Mouse (Mus musculus) embryonic facial prominence, embryonic 12.5 days (tissue): Measurements from ENCODE around the gene Sema4f. TPM values are rescaled to one million over a fixed set of nuclear protein-coding genes. Genes with fewer than 3 reads are reported as not detected.

Experiments used
- ATAC-seq: fragments of 200-750 bp; cut with Nextera tagmentation; 2 replicates; pipeline ENCODE4 v1.8.0; 2017; ENCODE audit not compliant: insufficient number of reproducible peaks, insufficient read depth, low FRiP score, low TSS enrichment
- H3K27ac ChIP-seq: fragments of 300-500 bp; sonication (generic); 2 replicates; pipeline ENCODE4 v1.5.1; 2016; ENCODE audit warnings: mild to moderate bottlenecking
- H3K27me3 ChIP-seq: fragments of 300-500 bp; sonication (generic); 2 replicates; pipeline ENCODE4 v1.6.1; 2016; ENCODE audit warnings: mild to moderate bottlenecking, moderate library complexity
- H3K36me3 ChIP-seq: fragments of 300-500 bp; sonication (generic); 2 replicates; pipeline ENCODE4 v1.6.1; 2016; ENCODE audit warnings: mild to moderate bottlenecking
- H3K4me1 ChIP-seq: fragments of 300-500 bp; sonication (generic); 2 replicates; pipeline ENCODE4 v1.6.1; 2016
- H3K4me2 ChIP-seq: fragments of 300-500 bp; sonication (generic); replicated peaks from 2 replicates; pipeline ENCODE4 v1.6.1; 2016; ENCODE audit warnings: mild to moderate bottlenecking, moderate library complexity
- H3K4me3 ChIP-seq: fragments of 300-500 bp; sonication (generic); 2 replicates; pipeline ENCODE4 v1.5.1; 2016; ENCODE audit warnings: mild to moderate bottlenecking
- H3K9ac ChIP-seq: fragments of 300-500 bp; sonication (generic); 2 replicates; pipeline ENCODE4 v1.6.1; 2016; ENCODE audit warnings: mild to moderate bottlenecking, moderate library complexity
- H3K9me3 ChIP-seq: fragments of 300-500 bp; sonication (generic); 2 replicates; pipeline ENCODE4 v1.6.1; 2016; ENCODE audit warnings: mild to moderate bottlenecking, moderate library complexity
- WGBS: fragments of 180-500 bp; shearing (Covaris S2); methylation state at CpG from one replicate; pipeline ENCODE4 v1.1.7; 2016; 5-methylcytosine and 5-hydroxymethylcytosine counted together
- polyA plus RNA-seq: library from polyadenylated mRNA; unstranded; fragments of >200 nt; fragmentation: Nextera tagmentation; extraction: Ambion mirVana; gene quantifications from 2 replicates; pipeline ENCODE4 v1.2.1, GENCODE M21; 2016

The Sema4f gene
- polyA plus RNA-seq, 1 experiment from 2014 or later = 7.7 TPM

DNA sequence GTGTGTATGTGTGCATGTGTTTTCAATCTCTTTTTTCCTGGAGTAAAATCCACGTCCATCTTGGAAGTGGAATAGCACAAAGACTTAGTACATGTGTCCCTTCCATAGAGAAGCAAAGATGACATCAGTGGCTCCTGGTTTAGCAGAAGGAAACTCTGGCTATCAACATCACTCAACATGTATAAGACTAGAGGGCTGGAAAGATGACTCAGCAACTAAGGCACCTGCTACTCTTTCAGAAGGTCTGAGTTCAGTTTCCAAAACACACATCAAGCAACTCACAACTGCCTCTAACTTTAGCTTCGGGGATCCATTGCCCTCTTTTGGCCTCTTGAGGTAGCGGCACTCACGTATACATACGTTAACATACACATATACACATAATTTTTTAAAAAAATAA lies 28.3 kb downstream of the Sema4f start:
- H3K4me2 ChIP-seq = no peak overlapping the region
- H3K9ac ChIP-seq = no peak overlapping the region
- no peak overlapping the region for H3K27ac ChIP-seq
- no peaks in the 10 kb centered on the region; the same call in 1 of the 2 replicates for H3K27me3 ChIP-seq
- 83% methylated on average over 5 of the region's 5 CpGs for WGBS
- no peaks in the 10 kb centered on the region for H3K9me3 ChIP-seq
- ATAC-seq = no peak
- no peaks in the 10 kb centered on the region for H3K4me1 ChIP-seq
- no peak overlapping the region for H3K4me3 ChIP-seq
- H3K36me3 ChIP-seq = no peaks in the 10 kb centered on the region

- Histone ChIP-seq H3K4me2 (no peak overlapping the region), H3K9ac (no peak overlapping the region), H3K4me1 (no peaks in the 10 kb centered on the region), H3K36me3 (no peaks in the 10 kb centered on the region), H3K27ac (no peak overlapping the region), H3K9me3 (no peaks in the 10 kb centered on the region), H3K4me3 (no peak overlapping the region), H3K27me3 (no peaks in the 10 kb centered on the region; the same call in 1 of the 2 replicates)
- ATAC-seq = no peak
- 63% methylated on average over 14 of the region's 14 CpGs for WGBS
Observed at GRCm38 (mm10) chr6:82909136-82909855, 30.3 kb downstream of the Sema4f start.

GRCm38 (mm10) chr6:82908034-82908433 lies 31.5 kb downstream of the Sema4f start:
- Histone ChIP-seq H3K9ac (no peak overlapping the region), H3K9me3 (no peaks in the 10 kb centered on the region), H3K36me3 (no peaks in the 10 kb centered on the region), H3K4me3 (no peak overlapping the region), H3K27ac (no peak overlapping the region), H3K27me3 (no peaks in the 10 kb centered on the region), H3K4me1 (no peaks in the 10 kb centered on the region), H3K4me2 (no peak overlapping the region)
- no peak for ATAC-seq
- 84% methylated on average over 8 of the region's 8 CpGs for WGBS

DNA sequence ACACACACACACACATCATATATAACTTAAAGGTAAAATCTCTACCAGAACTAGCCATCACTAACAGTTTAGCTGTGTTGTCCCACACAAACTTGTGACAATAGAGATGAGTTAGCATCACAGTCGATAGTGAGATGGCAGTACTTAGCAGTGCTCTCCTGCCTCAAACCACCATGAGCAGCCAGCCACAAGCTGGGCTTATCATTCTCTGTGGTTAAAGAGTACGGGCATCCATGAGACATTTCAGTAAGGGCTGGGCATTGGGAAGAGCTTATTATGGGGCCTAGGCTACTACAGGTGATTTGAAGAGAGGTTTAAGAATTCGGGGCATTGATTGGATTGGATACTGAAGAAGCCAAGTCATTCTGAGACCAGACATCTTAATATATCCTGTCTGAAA lies 32.6 kb downstream of the Sema4f start:
- Histone ChIP-seq H3K4me3 (no peak overlapping the region), H3K9me3 (no peaks in the 10 kb centered on the region), H3K9ac (no peak overlapping the region), H3K27ac (no peak overlapping the region), H3K4me2 (no peak overlapping the region), H3K27me3 (no peaks in the 10 kb centered on the region), H3K4me1 (no peaks in the 10 kb centered on the region), H3K36me3 (no peaks in the 10 kb centered on the region)
- ATAC-seq = no peak
- 83% methylated on average over 3 of the region's 3 CpGs for whole genome bisulfite sequencing

DNA sequence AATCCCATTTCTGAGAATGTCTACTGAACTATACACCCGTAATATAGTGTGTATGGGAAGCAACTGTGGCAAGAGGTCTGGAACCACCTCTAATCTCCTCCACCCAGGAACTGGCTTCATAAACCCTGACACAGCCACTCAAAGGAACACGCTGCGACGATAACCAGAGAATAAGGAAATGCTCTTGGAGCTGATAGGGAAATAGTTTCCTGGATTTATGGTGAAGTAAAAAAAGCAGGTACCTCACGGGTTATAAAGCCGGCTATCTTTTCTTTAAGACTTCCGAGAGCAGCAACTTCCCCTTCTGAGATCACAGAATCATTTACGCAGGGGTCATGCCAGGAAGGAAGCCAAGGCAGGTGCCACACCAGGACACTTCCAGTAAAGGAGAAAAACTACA lies 37.0 kb downstream of the Sema4f start:
- Histone ChIP-seq H3K9ac (no peak overlapping the region), H3K4me1 (0 out of 2 replicates have a peak, but pooled peaks cover 6% of the 10 kb centered on the region), H3K4me3 (no peak overlapping the region), H3K27me3 (no peaks in the 10 kb centered on the region), H3K36me3 (no peaks in the 10 kb centered on the region), H3K27ac (no peak overlapping the region), H3K4me2 (no peak overlapping the region), H3K9me3 (no peaks in the 10 kb centered on the region)
- 84% methylated on average over 8 of the region's 8 CpGs for WGBS
- no peak for ATAC-seq

- Histone ChIP-seq H3K27me3 (no peaks in the 10 kb centered on the region), H3K27ac (no peak overlapping the region), H3K4me1 (0 out of 2 replicates have a peak, but pooled peaks cover 6% of the 10 kb centered on the region), H3K36me3 (no peaks in the 10 kb centered on the region), H3K9ac (no peak overlapping the region), H3K4me3 (no peak overlapping the region), H3K4me2 (no peak overlapping the region), H3K9me3 (no peaks in the 10 kb centered on the region)
- ATAC-seq = no peak
- 37% methylated on average over 4 of the region's 4 CpGs for WGBS
Observed at GRCm38 (mm10) chr6:82898745-82899144, 40.8 kb downstream of the Sema4f start.

- Histone ChIP-seq H3K27me3 (no peaks in the 10 kb centered on the region), H3K4me1 (0 out of 2 replicates have a peak, but pooled peaks cover 6% of the 10 kb centered on the region), H3K36me3 (no peaks in the 10 kb centered on the region), H3K4me3 (no peak overlapping the region), H3K9ac (no peak overlapping the region), H3K4me2 (no peak overlapping the region), H3K9me3 (no peaks in the 10 kb centered on the region), H3K27ac (no peak overlapping the region)
- no peak for ATAC-seq
- 83% methylated on average over 4 of the region's 4 CpGs for WGBS
Observed at GRCm38 (mm10) chr6:82898227-82898626, 41.3 kb downstream of the Sema4f start.

GRCm38 (mm10) chr6:82897311-82897710 lies 42.3 kb downstream of the Sema4f start:
- Histone ChIP-seq H3K27ac (no peak overlapping the region), H3K4me2 (no peak overlapping the region), H3K9ac (no peak overlapping the region), H3K9me3 (no peaks in the 10 kb centered on the region), H3K36me3 (no peaks in the 10 kb centered on the region), H3K4me3 (no peak overlapping the region), H3K27me3 (no peaks in the 10 kb centered on the region), H3K4me1 (0 out of 2 replicates have a peak, but pooled peaks cover 6% of the 10 kb centered on the region)
- WGBS = 40% methylated on average over 3 of the region's 3 CpGs
- no peak for ATAC-seq

DNA sequence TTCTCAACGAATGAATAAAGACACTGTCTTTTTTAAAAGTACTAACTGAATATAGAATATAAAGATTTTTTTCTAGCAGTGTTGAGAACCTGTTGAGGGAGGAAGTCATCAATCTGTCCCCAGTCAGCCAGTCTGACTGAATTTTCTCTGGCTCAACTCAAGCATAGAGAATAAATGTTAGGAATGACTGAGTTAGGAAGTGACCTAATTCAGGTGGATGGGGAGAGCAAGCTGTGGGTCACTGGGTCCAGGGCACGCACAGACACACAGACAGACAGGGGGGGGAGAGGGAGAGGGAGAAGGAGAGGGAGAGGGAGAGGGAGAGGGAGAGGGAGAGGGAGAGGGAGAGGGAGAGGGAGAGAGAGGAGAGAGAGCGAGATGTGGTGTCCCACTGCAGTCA lies 46.2 kb downstream of the Sema4f start:
- Histone ChIP-seq H3K9ac (no peak overlapping the region), H3K4me3 (no peak overlapping the region), H3K9me3 (no peaks in the 10 kb centered on the region), H3K27me3 (no peaks in the 10 kb centered on the region), H3K4me2 (no peak overlapping the region), H3K27ac (no peak overlapping the region), H3K36me3 (no peaks in the 10 kb centered on the region), H3K4me1 (peaks cover 4% of the 10 kb centered on the region; the same call in 1 of the 2 replicates)
- ATAC-seq = no peak
- WGBS = 58% methylated on average over 3 of the region's 3 CpGs

- WGBS = 82% methylated on average over 2 of the region's 2 CpGs
Observed at GRCm38 (mm10) chr6:82892540-82892939, 47.0 kb downstream of the Sema4f start.

DNA sequence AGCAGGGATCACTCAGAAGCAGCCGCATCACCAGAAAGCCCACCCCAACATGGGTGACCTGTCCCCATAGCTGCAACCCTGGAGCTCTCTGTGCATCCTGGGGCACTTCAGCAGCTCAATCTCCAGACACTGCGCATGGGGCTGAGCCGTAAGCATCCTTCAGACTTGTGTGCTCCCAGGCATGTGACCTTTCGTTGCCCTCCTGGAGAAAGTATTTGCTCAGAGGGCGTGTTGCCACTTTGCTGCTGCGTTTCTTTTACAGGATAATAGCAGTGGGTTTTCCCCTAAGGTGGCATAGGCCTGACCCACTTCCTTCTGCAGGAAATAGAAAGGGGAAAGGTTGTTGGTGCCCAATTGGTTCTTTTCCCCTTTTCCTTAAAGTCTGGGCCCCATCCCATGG lies 48.1 kb downstream of the Sema4f start:
- Histone ChIP-seq H3K9ac (no peak overlapping the region), H3K4me3 (no peak overlapping the region), H3K27me3 (no peaks in the 10 kb centered on the region), H3K4me1 (peaks cover 4% of the 10 kb centered on the region; the same call in 1 of the 2 replicates), H3K9me3 (no peaks in the 10 kb centered on the region), H3K4me2 (no peak overlapping the region), H3K27ac (no peak overlapping the region), H3K36me3 (no peaks in the 10 kb centered on the region)
- ATAC-seq = no peak
- 35% methylated on average over 6 of the region's 6 CpGs for WGBS

More at GRCm38 (mm10) chr6:82892540-82892939, 47.0 kb downstream of the Sema4f start:
- H3K4me3 ChIP-seq = no peak overlapping the region
- no peak overlapping the region for H3K9ac ChIP-seq
- no peaks in the 10 kb centered on the region for H3K36me3 ChIP-seq
- no peaks in the 10 kb centered on the region for H3K27me3 ChIP-seq
- no peaks in the 10 kb centered on the region for H3K9me3 ChIP-seq
- no peak for ATAC-seq
- no peak overlapping the region for H3K4me2 ChIP-seq
- peaks cover 4% of the 10 kb centered on the region; the same call in 1 of the 2 replicates for H3K4me1 ChIP-seq
- H3K27ac ChIP-seq = no peak overlapping the region

DNA sequence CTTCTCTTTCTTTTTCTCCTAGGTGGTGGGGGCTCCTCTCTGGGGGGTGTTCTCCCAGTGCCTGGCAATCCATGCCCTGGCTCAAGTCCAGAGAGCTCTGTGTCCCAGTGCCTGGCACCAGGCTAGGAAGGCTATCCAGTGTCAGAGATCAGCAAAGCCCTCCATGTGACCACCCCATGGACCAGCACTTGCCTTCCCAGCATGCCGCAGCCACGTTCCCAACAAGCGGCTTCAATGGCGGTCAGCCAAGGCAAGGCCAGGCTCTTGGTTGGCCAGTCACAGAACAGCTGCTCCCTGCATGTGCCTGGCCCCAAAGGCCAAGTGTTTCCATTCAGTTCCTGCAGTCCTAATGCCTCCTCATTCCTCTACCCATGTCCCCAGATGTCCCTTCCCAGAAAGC lies 53.2 kb downstream of the Sema4f start:
- Histone ChIP-seq H3K9me3 (no peaks in the 10 kb centered on the region), H3K9ac (no peak overlapping the region), H3K27ac (no peak overlapping the region), H3K4me2 (no peak overlapping the region), H3K27me3 (no peaks in the 10 kb centered on the region), H3K36me3 (no peaks in the 10 kb centered on the region), H3K4me1 (peaks cover 1% of the 10 kb centered on the region; the same call in 1 of the 2 replicates), H3K4me3 (no peak overlapping the region)
- WGBS = 97% methylated on average over 4 of the region's 4 CpGs
- no peak for ATAC-seq
